Mouse (Mus musculus): ENCODE measurements around the gene Cmip.

Cmip gene

GRCm38 (mm10) chr8:117500232-117500823, 243.5 kb downstream of the Cmip start:
- DNase-seq (ENCODE audit: low read depth, low spot score): no peak

DNA sequence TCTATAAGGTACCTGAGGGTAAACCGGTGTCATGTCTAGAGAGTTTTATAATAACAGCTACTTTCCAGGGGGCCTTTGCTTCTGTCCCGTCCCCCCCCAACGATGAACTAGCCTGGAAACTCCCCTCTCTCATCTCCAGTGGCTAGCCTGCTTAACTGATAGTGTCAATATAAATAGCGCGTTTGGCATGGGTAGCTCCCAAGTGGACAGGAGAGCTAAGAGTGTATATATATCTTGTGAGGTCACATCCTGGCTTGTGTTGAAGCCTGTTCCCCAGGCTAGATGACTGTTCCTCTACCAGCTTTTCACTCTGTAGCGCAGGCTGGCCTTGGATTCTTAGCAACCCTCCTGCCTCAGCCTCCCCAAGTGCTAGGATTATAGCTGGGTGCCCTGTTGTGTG, 244.5 kb downstream of the Cmip start:
- DNase-seq (ENCODE audit: low read depth, low spot score): no peak

DNA sequence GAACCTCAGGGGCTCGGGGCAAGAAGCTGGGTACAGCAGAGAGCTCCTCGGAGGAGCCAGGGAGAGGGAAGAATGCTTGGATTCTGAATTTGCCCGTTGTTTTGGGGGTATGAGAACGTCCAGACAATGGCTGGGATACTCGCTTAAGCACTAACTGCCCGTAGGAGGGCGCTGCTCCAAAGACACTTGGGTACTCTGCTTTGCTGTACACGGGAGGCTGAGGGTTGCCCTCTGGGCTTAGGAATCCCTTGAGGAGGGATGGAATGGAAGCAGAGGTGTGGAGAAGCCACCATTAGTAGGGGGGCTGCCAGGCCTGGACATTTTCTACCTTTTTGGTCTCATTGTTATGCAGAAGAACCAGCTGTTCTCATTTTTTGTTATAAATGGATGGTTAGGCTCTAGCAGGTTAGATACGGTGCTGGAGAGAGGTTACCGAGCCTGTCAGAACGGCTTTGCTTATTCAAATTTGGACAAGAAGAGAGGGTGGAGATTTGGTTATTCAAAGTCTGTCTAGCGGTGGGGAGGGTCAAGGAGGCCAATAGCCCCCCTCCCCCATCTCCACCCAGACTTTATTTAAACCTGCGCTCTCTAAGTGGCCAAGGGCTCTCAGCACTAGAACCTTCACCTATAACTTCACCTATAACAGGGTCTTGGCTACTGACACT, 246.7 kb downstream of the Cmip start:
- DNase-seq (ENCODE audit: low read depth, low spot score): no peak

- no peak for DNase-seq (ENCODE audit: low read depth, low spot score)
Observed at GRCm38 (mm10) chr8:117507703-117508102, 250.8 kb downstream of the Cmip start.
